Mouse (Mus musculus) adrenal gland, postnatal 36 days (tissue): ENCODE measurements around the gene Mfsd12. TPM values are rescaled to one million over a fixed set of nuclear protein-coding genes. Genes with fewer than 3 reads are reported as not detected.

Experiments
- microRNA-seq: library from miRNA; unstranded; fragments of <30 nt; microRNA quantifications from one replicate; pipeline ENCODE4 v1.2.0, GENCODE M21; 2021
- total RNA-seq, 2 experiments: library from RNA; stranded (reverse); gene quantifications; 2 replicates each; pipeline ENCODE4 v1.2.3; 2021

Mfsd12 gene
- total RNA-seq, 2 experiments from 2014 or later = 16.7 to 22.7 TPM

Small RNA genes lying within 50 kb of the gene (microRNA-seq; reads per million reads assigned to microRNA genes)
- gene Mir6913 = not detected

Other genes starting within 250 kb of the Mfsd12 start
- gene Zbtb7a, start 222.3 kb upstream of the Mfsd12 start, total RNA-seq = 10 to 100 TPM; 69.9 to 84.0 TPM
- gene Pias4, start 189.6 kb upstream of the Mfsd12 start, total RNA-seq = 10 to 100 TPM; 26.7 to 28.2 TPM
- gene Eef2, start 180.9 kb upstream of the Mfsd12 start, total RNA-seq = 1,000 to 10,000 TPM; 1,540 to 1,602 TPM
- 10 to 100 TPM; 77.1 to 78.2 TPM for gene Dapk3, start 174.5 kb upstream of the Mfsd12 start, total RNA-seq
- not detected for gene 4930442H23Rik, start 173.6 kb upstream of the Mfsd12 start, total RNA-seq
- gene Nmrk2, start 155.4 kb upstream of the Mfsd12 start, total RNA-seq = not detected
- 1 to 10 TPM; 1.5 to 2.6 TPM for gene Atcay, start 126.7 kb upstream of the Mfsd12 start, total RNA-seq
- 10 to 100 TPM in 1 of 2 experiments, 1 to 10 TPM in 1; 9.2 to 14.2 TPM for gene Zfr2, start 124.3 kb upstream of the Mfsd12 start, total RNA-seq
- under 1 TPM; 0.36 to 0.86 TPM for gene Matk, start 104.6 kb upstream of the Mfsd12 start, total RNA-seq
- 100 to 1,000 TPM; 121 to 141 TPM for gene Mrpl54, start 90.6 kb upstream of the Mfsd12 start, total RNA-seq
- gene Apba3, start 90.5 kb upstream of the Mfsd12 start, total RNA-seq = 100 to 1,000 TPM in 1 of 2 experiments, 10 to 100 TPM in 1; 78.8 to 109 TPM
- under 1 TPM; 0.23 to 0.26 TPM for gene Tjp3, start 65.9 kb upstream of the Mfsd12 start, total RNA-seq
- gene Pip5k1c, start 64.5 kb upstream of the Mfsd12 start, total RNA-seq = 10 to 100 TPM; 37.2 to 40.9 TPM
- 10 to 100 TPM; 37.9 to 39.1 TPM for gene Cactin, start 36.4 kb upstream of the Mfsd12 start, total RNA-seq
- gene Tbxa2r, start 28.8 kb upstream of the Mfsd12 start, total RNA-seq = 10 to 100 TPM; 53.2 to 53.9 TPM
- gene Gipc3, start 14.2 kb upstream of the Mfsd12 start, total RNA-seq = 1 to 10 TPM; 3.5 to 7.7 TPM
- gene Hmg20b, start 7.0 kb upstream of the Mfsd12 start, total RNA-seq = 10 to 100 TPM; 88.9 to 92.3 TPM
- 1 to 10 TPM; 1.0 to 3.1 TPM for gene 4930404N11Rik, start 8.3 kb downstream of the Mfsd12 start, total RNA-seq
- 10 to 100 TPM; 37.8 to 49.0 TPM for gene Fzr1, start 21.0 kb downstream of the Mfsd12 start, total RNA-seq
- gene Dohh, start 26.9 kb downstream of the Mfsd12 start, total RNA-seq = 10 to 100 TPM; 48.9 to 54.0 TPM
- gene Gm48551, start 27.0 kb downstream of the Mfsd12 start, total RNA-seq = 1 to 10 TPM; 1.1 to 1.7 TPM
- gene Gm48552, start 31.5 kb downstream of the Mfsd12 start, total RNA-seq = 1 to 10 TPM in 1 of 2 experiments, not detected in 1; 1.5 TPM
- gene Smim24, start 35.6 kb downstream of the Mfsd12 start, total RNA-seq = 1 to 10 TPM; 1.2 to 1.6 TPM
- gene Nfic, start 98.1 kb downstream of the Mfsd12 start, total RNA-seq = 100 to 1,000 TPM in 1 of 2 experiments, 10 to 100 TPM in 1; 93.2 to 114 TPM
- 1 to 10 TPM in 1 of 2 experiments, under 1 TPM in 1; 0.20 to 1.2 TPM for gene Celf5, start 125.2 kb downstream of the Mfsd12 start, total RNA-seq
- 100 to 1,000 TPM; 123 to 125 TPM for gene Ncln, start 138.9 kb downstream of the Mfsd12 start, total RNA-seq
- 1 to 10 TPM; 1.1 to 1.2 TPM for gene S1pr4, start 142.6 kb downstream of the Mfsd12 start, total RNA-seq
- 1 to 10 TPM; 1.0 to 1.3 TPM for gene Gna15, start 166.7 kb downstream of the Mfsd12 start, total RNA-seq
- 10 to 100 TPM; 79.2 to 84.2 TPM for gene Gna11, start 187.7 kb downstream of the Mfsd12 start, total RNA-seq
- 1,000 to 10,000 TPM in 1 of 2 experiments, 100 to 1,000 TPM in 1; 897 to 1,114 TPM for gene Aes, start 202.0 kb downstream of the Mfsd12 start, total RNA-seq
- 10 to 100 TPM; 30.1 to 65.0 TPM for gene Tle2, start 217.1 kb downstream of the Mfsd12 start, total RNA-seq
- 10 to 100 TPM; 19.2 to 38.3 TPM for gene Tle6, start 243.6 kb downstream of the Mfsd12 start, total RNA-seq
- gene BC025920, start 248.8 kb downstream of the Mfsd12 start, total RNA-seq = 1 to 10 TPM in 1 of 2 experiments, under 1 TPM in 1; 0.70 to 1.1 TPM